Mouse (Mus musculus) limb, embryonic 12.5 days (tissue): ENCODE data around the gene Irf2bp2. TPM values are rescaled to one million over a fixed set of nuclear protein-coding genes. Genes with fewer than 3 reads are reported as not detected.

Experiments
- ATAC-seq: fragments of 200-750 bp; cut with Nextera tagmentation; 2 replicates; pipeline ENCODE4 v1.8.0; 2017; ENCODE audit warnings: low read depth, moderate TSS enrichment; ENCODE audit not compliant: insufficient number of reproducible peaks, insufficient read depth, low FRiP score, low TSS enrichment
- H3K27ac ChIP-seq: fragments of 300-500 bp; sonication (generic); 2 replicates; pipeline ENCODE4 v1.5.1; 2016; ENCODE audit warnings: mild to moderate bottlenecking, moderate library complexity
- H3K27me3 ChIP-seq: fragments of 300-500 bp; sonication (generic); 2 replicates; pipeline ENCODE4 v1.6.1; 2016; ENCODE audit warnings: mild to moderate bottlenecking, moderate library complexity
- H3K36me3 ChIP-seq: fragments of 300-500 bp; sonication (generic); 2 replicates; pipeline ENCODE4 v1.6.1; 2016; ENCODE audit warnings: mild to moderate bottlenecking, moderate library complexity
- H3K4me1 ChIP-seq: fragments of 300-500 bp; sonication (generic); replicated peaks from 2 replicates; pipeline ENCODE4 v1.6.1; 2016
- H3K4me2 ChIP-seq: fragments of 300-500 bp; sonication (generic); 2 replicates; pipeline ENCODE4 v1.6.1; 2016; ENCODE audit warnings: mild to moderate bottlenecking, moderate library complexity
- H3K4me3 ChIP-seq: fragments of 300-500 bp; sonication (generic); replicated peaks from 2 replicates; pipeline ENCODE4 v1.5.1; 2016; ENCODE audit warnings: mild to moderate bottlenecking
- H3K9ac ChIP-seq: fragments of 300-500 bp; sonication (generic); replicated peaks from 2 replicates; pipeline ENCODE4 v1.6.1; 2016; ENCODE audit warnings: mild to moderate bottlenecking, moderate library complexity
- H3K9me3 ChIP-seq: fragments of 300-500 bp; sonication (generic); 2 replicates; pipeline ENCODE4 v1.6.1; 2016; ENCODE audit warnings: mild to moderate bottlenecking, moderate library complexity
- WGBS: fragments of 180-500 bp; shearing (Covaris S2); methylation state at CpG from one replicate; pipeline ENCODE4 v1.1.7; 2016; 5-methylcytosine and 5-hydroxymethylcytosine counted together
- polyA plus RNA-seq: library from polyadenylated mRNA; unstranded; fragments of >200 nt; fragmentation: Nextera tagmentation; extraction: Ambion mirVana; gene quantifications from 2 replicates; pipeline ENCODE4 v1.2.1, GENCODE M21; 2016

Irf2bp2 gene
- polyA plus RNA-seq, 1 experiment from 2014 or later = 11.0 TPM

- Histone ChIP-seq H3K4me2 (peak overlapping the region; percentile 100), H3K27me3 (no peaks in the 10 kb centered on the region), H3K9ac (peak overlapping the region; percentile 99), H3K36me3 (peaks cover 37% of the 10 kb centered on the region), H3K4me3 (peak overlapping the region; percentile 91), H3K27ac (peak overlapping the region; percentile 99), H3K4me1 (peaks cover 59% of the 10 kb centered on the region), H3K9me3 (no peaks in the 10 kb centered on the region)
- no peak for ATAC-seq
- under 1% methylated on average over 9 of the region's 9 CpGs for WGBS
These were observed 1.9 kb downstream of the Irf2bp2 start for GRCm38 (mm10) chr8:126591821-126592268.

- Histone ChIP-seq H3K36me3 (peaks cover 41% of the 10 kb centered on the region), H3K27ac (peak overlapping the region; percentile 99), H3K9ac (peak overlapping the region; percentile 99), H3K4me3 (peak overlapping the region; percentile 91), H3K4me1 (peaks cover 58% of the 10 kb centered on the region), H3K9me3 (no peaks in the 10 kb centered on the region), H3K4me2 (peak overlapping the region; percentile 100), H3K27me3 (no peaks in the 10 kb centered on the region)
- no peak for ATAC-seq
- 8% methylated on average over 20 of the region's 20 CpGs for WGBS
These were observed 2.5 kb downstream of the Irf2bp2 start for GRCm38 (mm10) chr8:126591141-126591820.

- H3K27me3 ChIP-seq = no peaks in the 10 kb centered on the region
- peak overlapping the region; percentile 67; the same call in 1 of the 2 replicates for H3K27ac ChIP-seq
- ATAC-seq = no peak
- peaks cover 45% of the 10 kb centered on the region for H3K36me3 ChIP-seq
- H3K9ac ChIP-seq = peak overlapping the region; percentile 68
- peak overlapping the region; percentile 91 for H3K4me3 ChIP-seq
- whole genome bisulfite sequencing = 43% methylated on average over 4 of the region's 4 CpGs
- no peaks in the 10 kb centered on the region for H3K9me3 ChIP-seq
- H3K4me1 ChIP-seq = peaks cover 58% of the 10 kb centered on the region
- H3K4me2 ChIP-seq = peak overlapping the region; percentile 100
These were observed 3.2 kb downstream of the Irf2bp2 start for GRCm38 (mm10) chr8:126590599-126590998.

- H3K36me3 ChIP-seq = peaks cover 45% of the 10 kb centered on the region
- peak overlapping the region; percentile 67 for H3K27ac ChIP-seq
- peak overlapping the region; percentile 91 for H3K4me3 ChIP-seq
- peak overlapping the region; percentile 100 for H3K4me2 ChIP-seq
- peak overlapping the region; percentile 68 for H3K9ac ChIP-seq
- no peaks in the 10 kb centered on the region for H3K9me3 ChIP-seq
- 14% methylated on average over 14 of the region's 14 CpGs for whole genome bisulfite sequencing
- H3K27me3 ChIP-seq = no peaks in the 10 kb centered on the region
- peaks cover 58% of the 10 kb centered on the region for H3K4me1 ChIP-seq
- ATAC-seq = no peak
These were observed 3.7 kb downstream of the Irf2bp2 start for GRCm38 (mm10) chr8:126590024-126590529.

- Histone ChIP-seq H3K36me3 (peaks cover 45% of the 10 kb centered on the region), H3K4me1 (peaks cover 58% of the 10 kb centered on the region), H3K9ac (peak overlapping the region; percentile 68), H3K27me3 (no peaks in the 10 kb centered on the region), H3K4me2 (peak overlapping the region; percentile 100), H3K4me3 (peak overlapping the region; percentile 91), H3K27ac (peak overlapping the region; percentile 67), H3K9me3 (no peaks in the 10 kb centered on the region)
- 39% methylated on average over 1 of the region's 1 CpGs for WGBS
- no peak for ATAC-seq
These were observed 4.2 kb downstream of the Irf2bp2 start for GRCm38 (mm10) chr8:126589507-126590023.

- H3K27me3 ChIP-seq = no peaks in the 10 kb centered on the region
- peak overlapping the region; percentile 100 for H3K4me2 ChIP-seq
- peak overlapping the region; percentile 91 for H3K4me3 ChIP-seq
- WGBS = 25% methylated on average over 11 of the region's 11 CpGs
- peak overlapping the region; percentile 56 for H3K9ac ChIP-seq
- 0 out of 2 replicates have a peak overlapping the region, but pooled peaks have one; percentile 4 for H3K27ac ChIP-seq
- H3K4me1 ChIP-seq = peaks cover 65% of the 10 kb centered on the region
- no peaks in the 10 kb centered on the region for H3K9me3 ChIP-seq
- H3K36me3 ChIP-seq = peaks cover 45% of the 10 kb centered on the region
- no peak for ATAC-seq
These were observed 4.9 kb downstream of the Irf2bp2 start for GRCm38 (mm10) chr8:126588636-126589506.

GRCm38 (mm10) chr8:126587836-126588503 lies 5.8 kb downstream of the Irf2bp2 start:
- Histone ChIP-seq H3K4me3 (peak overlapping the region; percentile 91), H3K4me2 (peak overlapping the region; percentile 100), H3K27ac (no peak overlapping the region), H3K4me1 (peaks cover 74% of the 10 kb centered on the region), H3K27me3 (no peaks in the 10 kb centered on the region), H3K9ac (0 out of 2 replicates have a peak overlapping the region, but pooled peaks have one; percentile 19), H3K9me3 (no peaks in the 10 kb centered on the region), H3K36me3 (peaks cover 45% of the 10 kb centered on the region)
- 64% methylated on average over 10 of the region's 10 CpGs for WGBS
- no peak for ATAC-seq

- Histone ChIP-seq H3K4me1 (peaks cover 79% of the 10 kb centered on the region), H3K27me3 (no peaks in the 10 kb centered on the region), H3K9ac (no peak overlapping the region), H3K36me3 (peaks cover 39% of the 10 kb centered on the region), H3K27ac (no peak overlapping the region), H3K9me3 (no peaks in the 10 kb centered on the region), H3K4me3 (no peak overlapping the region), H3K4me2 (peak overlapping the region; percentile 100)
- WGBS = 79% methylated on average over 10 of the region's 10 CpGs
- ATAC-seq = no peak
These were observed 6.9 kb downstream of the Irf2bp2 start for GRCm38 (mm10) chr8:126586599-126587577.

- no peak overlapping the region for H3K4me2 ChIP-seq
- peaks cover 73% of the 10 kb centered on the region for H3K4me1 ChIP-seq
- H3K27me3 ChIP-seq = no peaks in the 10 kb centered on the region
- no peak for ATAC-seq
- H3K9ac ChIP-seq = no peak overlapping the region
- H3K27ac ChIP-seq = peak overlapping the region; percentile 98; the same call in 1 of the 2 replicates
- H3K9me3 ChIP-seq = no peaks in the 10 kb centered on the region
- H3K36me3 ChIP-seq = peaks cover 34% of the 10 kb centered on the region
- H3K4me3 ChIP-seq = no peak overlapping the region
- 72% methylated on average over 2 of the region's 2 CpGs for WGBS
These were observed 7.7 kb downstream of the Irf2bp2 start for GRCm38 (mm10) chr8:126586101-126586500.
